Mouse (Mus musculus): ENCODE data around the gene D030056L22Rik. TPM values are rescaled to one million over a fixed set of nuclear protein-coding genes. Genes with fewer than 3 reads are reported as not detected.
"Not testable (repeated sequence)": the region's sequence is repeated elsewhere in the genome, so short reads cannot be mapped to it uniquely, and the experiment has no call there.

Gene D030056L22Rik
- total RNA-seq, 1 experiment = 32.8 TPM

GRCm38 (mm10) chr19:18712153-18712865, 684 bp upstream of the D030056L22Rik start:
- H3K4me3 ChIP-seq (ENCODE audit: insufficient read depth in 1 of 2, low read depth in 1 of 2, low read length in 2 of 2, poor library complexity in 1 of 2, severe bottlenecking in 1 of 2) = peak overlapping the region; percentile 66 to 98
- DNase-seq (ENCODE audit: low read depth, low spot score) = no peak
- H3K36me3 ChIP-seq (ENCODE audit: control insufficient read depth, insufficient read depth, low read length, poor library complexity, severe bottlenecking) = peaks cover 3% of the 10 kb centered on the region; the same call in 1 of the 2 replicates
- in situ Hi-C loops (cut with MboI; ENCODE audit: low sequenced_read_pairs in 2 of 2, unreplicated experiment in 2 of 2) = no loop called here
- peak overlapping the region; percentile 85 for H3K9ac ChIP-seq (ENCODE audit: insufficient read depth, low read depth, low read length, poor library complexity, severe bottlenecking)
- H3K4me1 ChIP-seq (ENCODE audit: control insufficient read depth in 2 of 2, insufficient read depth in 2 of 2, low read length in 2 of 2, poor library complexity in 1 of 2) = peaks cover 4 to 6% of the 10 kb centered on the region in 2 experiments; a peak in 2 of 4 replicates
- TF ChIP-seq HCFC1 (IDR thresholded peaks at IDR 0.05; ENCODE audit: borderline replicate concordance, insufficient read depth, low read length) (no peak), ZC3H11A (IDR thresholded peaks at IDR 0.05; ENCODE audit: borderline replicate concordance, low read depth, low read length) (no peak), ZNF384 (IDR thresholded peaks at IDR 0.05; ENCODE audit: low read depth, low read length) (peak; percentile 90; the same call in 1 of the 2 replicates), CHD2 (IDR thresholded peaks at IDR 0.05; ENCODE audit: low read depth, low read length) (no peak), MAFK (IDR thresholded peaks at IDR 0.05; ENCODE audit: insufficient read depth, low read depth, low read length) (no peak)
- H3K27ac ChIP-seq (ENCODE audit: insufficient read depth, low read depth, low read length, poor library complexity, severe bottlenecking) = peak overlapping the region; percentile 94
- no peaks in the 10 kb centered on the region for H3K9me3 ChIP-seq (ENCODE audit: control insufficient read depth, insufficient read depth, low read depth, low read length)

- H3K36me3 ChIP-seq (ENCODE audit: control insufficient read depth, insufficient read depth, low read length, poor library complexity, severe bottlenecking); DNase-seq (ENCODE audit: low read depth, low spot score); in situ Hi-C loops (cut with MboI; ENCODE audit: low sequenced_read_pairs in 2 of 2, unreplicated experiment in 2 of 2); H3K4me1 ChIP-seq (ENCODE audit: control insufficient read depth in 2 of 2, insufficient read depth in 2 of 2, low read length in 2 of 2, poor library complexity in 1 of 2); H3K9me3 ChIP-seq (ENCODE audit: control insufficient read depth, insufficient read depth, low read depth, low read length): not testable (repeated sequence)
- Histone ChIP-seq H3K4me3 (ENCODE audit: insufficient read depth in 1 of 2, low read depth in 1 of 2, low read length in 2 of 2, poor library complexity in 1 of 2, severe bottlenecking in 1 of 2) (peak overlapping the region; percentile 94 to 98), H3K9ac (ENCODE audit: insufficient read depth, low read depth, low read length, poor library complexity, severe bottlenecking) (peak overlapping the region; percentile 98), H3K27ac (ENCODE audit: insufficient read depth, low read depth, low read length, poor library complexity, severe bottlenecking) (peak overlapping the region; percentile 75)
These were observed 364 bp downstream of the D030056L22Rik start for GRCm38 (mm10) chr19:18713357-18713756.

- Histone ChIP-seq H3K9me3 (ENCODE audit: control insufficient read depth, insufficient read depth, low read depth, low read length) (no peaks in the 10 kb centered on the region), H3K4me1 (ENCODE audit: control insufficient read depth in 2 of 2, insufficient read depth in 2 of 2, low read length in 2 of 2, poor library complexity in 1 of 2) (0 out of 4 replicates have a peak, but pooled peaks cover 0 to 5% of the 10 kb centered on the region in 2 experiments), H3K36me3 (ENCODE audit: control insufficient read depth, insufficient read depth, low read length, poor library complexity, severe bottlenecking) (peaks cover 3% of the 10 kb centered on the region), H3K4me3 (ENCODE audit: insufficient read depth in 1 of 2, low read depth in 1 of 2, low read length in 2 of 2, poor library complexity in 1 of 2, severe bottlenecking in 1 of 2) (no peak overlapping the region), H3K27ac (ENCODE audit: insufficient read depth, low read depth, low read length, poor library complexity, severe bottlenecking) (no peak overlapping the region), H3K9ac (ENCODE audit: insufficient read depth, low read depth, low read length, poor library complexity, severe bottlenecking) (no peak overlapping the region)
- peak; percentile 61 for DNase-seq (ENCODE audit: low read depth, low spot score)
- TF ChIP-seq MAFK (IDR thresholded peaks at IDR 0.05; ENCODE audit: insufficient read depth, low read depth, low read length) = no peak
- TF ChIP-seq ZC3H11A (IDR thresholded peaks at IDR 0.05; ENCODE audit: borderline replicate concordance, low read depth, low read length) = peak; percentile 29; the same call in 1 of the 2 replicates
- in situ Hi-C loops (cut with MboI; ENCODE audit: low sequenced_read_pairs in 2 of 2, unreplicated experiment in 2 of 2) = no loop called here
These were observed 3.4 kb downstream of the D030056L22Rik start for GRCm38 (mm10) chr19:18716374-18716773.

- no peak overlapping the region for H3K4me3 ChIP-seq (ENCODE audit: insufficient read depth in 1 of 2, low read depth in 1 of 2, low read length in 2 of 2, poor library complexity in 1 of 2, severe bottlenecking in 1 of 2)
- no peak overlapping the region for H3K9ac ChIP-seq (ENCODE audit: insufficient read depth, low read depth, low read length, poor library complexity, severe bottlenecking)
- DNase-seq (ENCODE audit: low read depth, low spot score) = no peak
- 0 out of 4 replicates have a peak, but pooled peaks cover 0 to 2% of the 10 kb centered on the region in 2 experiments for H3K4me1 ChIP-seq (ENCODE audit: control insufficient read depth in 2 of 2, insufficient read depth in 2 of 2, low read length in 2 of 2, poor library complexity in 1 of 2)
- in situ Hi-C loops (cut with MboI; ENCODE audit: low sequenced_read_pairs in 2 of 2, unreplicated experiment in 2 of 2) = no loop called here
- TF ChIP-seq MAFK (IDR thresholded peaks at IDR 0.05; ENCODE audit: insufficient read depth, low read depth, low read length) (no peak), HCFC1 (IDR thresholded peaks at IDR 0.05; ENCODE audit: borderline replicate concordance, insufficient read depth, low read length) (no peak), ZC3H11A (IDR thresholded peaks at IDR 0.05; ENCODE audit: borderline replicate concordance, low read depth, low read length) (no peak), ZNF384 (IDR thresholded peaks at IDR 0.05; ENCODE audit: low read depth, low read length) (no peak), CHD2 (IDR thresholded peaks at IDR 0.05; ENCODE audit: low read depth, low read length) (no peak)
- H3K36me3 ChIP-seq (ENCODE audit: control insufficient read depth, insufficient read depth, low read length, poor library complexity, severe bottlenecking) = peaks cover 3% of the 10 kb centered on the region
- H3K27ac ChIP-seq (ENCODE audit: insufficient read depth, low read depth, low read length, poor library complexity, severe bottlenecking) = no peak overlapping the region
- no peaks in the 10 kb centered on the region for H3K9me3 ChIP-seq (ENCODE audit: control insufficient read depth, insufficient read depth, low read depth, low read length)
These were observed 7.3 kb downstream of the D030056L22Rik start for GRCm38 (mm10) chr19:18720337-18720736.

- in situ Hi-C loops (cut with MboI; ENCODE audit: low sequenced_read_pairs in 2 of 2, unreplicated experiment in 2 of 2) = no loop called here
- H3K27ac ChIP-seq (ENCODE audit: insufficient read depth, low read depth, low read length, poor library complexity, severe bottlenecking) = no peak overlapping the region
- H3K9ac ChIP-seq (ENCODE audit: insufficient read depth, low read depth, low read length, poor library complexity, severe bottlenecking) = no peak overlapping the region
- no peak for DNase-seq (ENCODE audit: low read depth, low spot score)
- no peaks in the 10 kb centered on the region for H3K9me3 ChIP-seq (ENCODE audit: control insufficient read depth, insufficient read depth, low read depth, low read length)
- H3K4me3 ChIP-seq (ENCODE audit: insufficient read depth in 1 of 2, low read depth in 1 of 2, low read length in 2 of 2, poor library complexity in 1 of 2, severe bottlenecking in 1 of 2) = no peak overlapping the region
- no peak for TF ChIP-seq CHD2 (IDR thresholded peaks at IDR 0.05; ENCODE audit: low read depth, low read length)
- no peak for TF ChIP-seq ZNF384 (IDR thresholded peaks at IDR 0.05; ENCODE audit: low read depth, low read length)
- TF ChIP-seq HCFC1 (IDR thresholded peaks at IDR 0.05; ENCODE audit: borderline replicate concordance, insufficient read depth, low read length) = no peak
- no peak for TF ChIP-seq MAFK (IDR thresholded peaks at IDR 0.05; ENCODE audit: insufficient read depth, low read depth, low read length)
- no peak for TF ChIP-seq ZC3H11A (IDR thresholded peaks at IDR 0.05; ENCODE audit: borderline replicate concordance, low read depth, low read length)
- H3K4me1 ChIP-seq (ENCODE audit: control insufficient read depth in 2 of 2, insufficient read depth in 2 of 2, low read length in 2 of 2, poor library complexity in 1 of 2) = no peaks in the 10 kb centered on the region
- no peaks in the 10 kb centered on the region for H3K36me3 ChIP-seq (ENCODE audit: control insufficient read depth, insufficient read depth, low read length, poor library complexity, severe bottlenecking)
These were observed 12.2 kb downstream of the D030056L22Rik start for GRCm38 (mm10) chr19:18725186-18725585.

All from ES-E14 (cell line).